Mouse (Mus musculus): ENCODE measurements around the gene Wnk4. TPM values are rescaled to one million over a fixed set of nuclear protein-coding genes. Genes with fewer than 3 reads are reported as not detected.

Gene Wnk4
- polyA plus RNA-seq, 1 experiment from 2014 or later = 23.5 TPM

DNA sequence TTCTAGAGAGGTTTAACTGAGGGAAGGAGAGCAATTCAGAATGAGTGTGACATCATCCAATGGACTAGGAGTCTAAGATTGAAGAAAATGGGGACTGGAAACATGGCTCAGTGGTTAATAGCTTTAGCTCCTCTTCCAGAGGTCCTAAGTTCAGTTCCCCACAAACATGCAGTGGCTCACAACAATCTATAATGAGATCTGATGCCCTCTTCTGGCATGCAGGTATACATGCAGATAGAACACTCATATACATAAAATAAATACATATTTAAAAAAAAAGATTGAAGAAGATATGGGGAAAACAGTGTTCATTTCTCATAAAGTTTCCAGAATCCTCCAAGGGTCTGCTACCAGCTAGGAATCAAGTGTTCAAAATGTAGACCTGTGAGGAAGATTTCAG is 24.9 kb upstream of the Wnk4 start:
- Histone ChIP-seq H3K9ac (ENCODE audit: low read length) (no peak overlapping the region), H3K27ac (ENCODE audit: low read length) (no peak overlapping the region), H3K36me3 (ENCODE audit: control insufficient read depth, insufficient read depth, low read length) (no peaks in the 10 kb centered on the region), H3K4me2 (ENCODE audit: low read depth, low read length) (no peak overlapping the region), H3K4me1 (ENCODE audit: control insufficient read depth, insufficient read depth, low read length) (peaks cover 30% of the 10 kb centered on the region), H3K27me3 (ENCODE audit: control insufficient read depth, insufficient read depth, low read length) (no peaks in the 10 kb centered on the region), H3K4me3 (replicated peaks; ENCODE audit: low read length) (no peak overlapping the region), H3K9me3 (replicated peaks; ENCODE audit: control insufficient read depth, low read length) (no peaks in the 10 kb centered on the region)
- no peak for ATAC-seq (ENCODE audit: insufficient read depth, low FRiP score)

DNA sequence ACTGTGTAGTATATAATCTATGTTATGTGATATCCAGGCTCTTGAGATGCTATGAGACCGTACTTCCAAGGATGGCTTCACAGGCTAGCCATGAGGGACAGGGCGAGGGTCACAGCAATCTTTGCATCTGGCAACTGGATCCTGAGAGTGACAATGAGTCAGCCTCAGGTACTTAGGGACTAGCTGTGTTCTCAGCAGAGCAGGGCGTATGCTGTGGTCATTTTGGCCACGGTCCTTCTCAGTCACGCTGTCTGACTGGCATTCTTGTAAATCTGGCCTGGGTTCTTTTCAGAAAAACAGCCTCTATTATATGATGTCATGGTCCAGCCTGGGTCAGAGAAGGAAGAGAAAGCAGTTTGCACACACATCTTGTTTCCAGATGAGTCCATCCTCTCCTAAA is 23.6 kb upstream of the Wnk4 start:
- H3K4me2 ChIP-seq (ENCODE audit: low read depth, low read length) = no peak overlapping the region
- no peak overlapping the region for H3K4me3 ChIP-seq (replicated peaks; ENCODE audit: low read length)
- H3K27me3 ChIP-seq (ENCODE audit: control insufficient read depth, insufficient read depth, low read length) = no peaks in the 10 kb centered on the region
- ATAC-seq (ENCODE audit: insufficient read depth, low FRiP score) = no peak
- H3K4me1 ChIP-seq (ENCODE audit: control insufficient read depth, insufficient read depth, low read length) = peaks cover 17% of the 10 kb centered on the region
- no peaks in the 10 kb centered on the region for H3K36me3 ChIP-seq (ENCODE audit: control insufficient read depth, insufficient read depth, low read length)
- WGBS = 90% methylated on average over 5 of the region's 5 CpGs
- H3K9me3 ChIP-seq (replicated peaks; ENCODE audit: control insufficient read depth, low read length) = no peaks in the 10 kb centered on the region
- no peak overlapping the region for H3K27ac ChIP-seq (ENCODE audit: low read length)
- H3K9ac ChIP-seq (ENCODE audit: low read length) = no peak overlapping the region

DNA sequence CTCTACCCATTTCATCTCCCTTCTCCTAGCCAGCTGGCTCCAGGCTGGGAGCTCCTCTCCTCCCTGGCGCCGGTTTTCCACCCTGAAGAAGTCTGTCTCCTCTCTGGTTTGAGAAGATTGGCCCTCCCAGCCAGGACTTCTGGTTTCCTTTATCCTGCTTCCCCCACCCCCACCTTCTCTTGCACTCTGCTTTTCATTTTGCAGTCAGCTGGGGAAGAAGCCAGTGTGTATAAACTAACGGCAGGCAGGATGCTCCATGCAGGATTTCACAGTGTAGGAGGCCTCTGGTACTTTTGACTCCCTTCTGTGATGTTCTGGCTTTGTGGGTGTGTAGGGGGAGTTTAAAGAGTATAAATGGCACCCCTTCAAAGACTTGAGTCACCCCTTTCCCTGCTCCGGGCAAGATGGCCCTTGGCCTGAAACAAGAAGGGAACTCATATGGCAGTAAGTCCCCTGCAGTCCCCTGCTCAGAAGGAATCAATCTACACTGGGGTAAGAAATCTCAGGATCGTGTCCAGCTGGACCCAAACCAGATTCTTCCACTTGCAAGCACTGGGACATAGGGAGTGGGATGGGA is 22.2 kb upstream of the Wnk4 start:
- no peak overlapping the region for H3K4me2 ChIP-seq (ENCODE audit: low read depth, low read length)

DNA sequence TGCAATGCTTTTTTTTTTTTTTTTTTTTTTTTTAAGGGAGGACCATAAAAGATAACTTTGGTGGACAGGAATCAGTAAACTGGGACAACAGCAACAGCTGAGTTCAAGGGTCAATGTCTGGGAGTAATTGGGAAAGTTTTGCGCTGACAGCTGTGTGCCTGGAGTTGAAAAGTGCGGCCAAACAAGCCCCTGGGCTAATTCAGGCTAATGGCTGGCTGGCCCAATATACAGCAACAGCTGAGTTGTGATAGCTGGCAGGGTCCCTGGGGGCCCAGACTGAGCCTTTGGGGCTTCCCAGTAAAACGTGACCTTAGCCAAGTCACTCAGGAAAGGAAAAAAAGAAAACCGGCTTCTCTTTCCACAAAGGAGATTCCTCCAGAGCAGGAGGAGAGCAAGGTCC is 15.3 kb upstream of the Wnk4 start:
- peaks cover 15% of the 10 kb centered on the region; the same call in 1 of the 2 replicates for H3K4me1 ChIP-seq (ENCODE audit: control insufficient read depth, insufficient read depth, low read length)
- 0 out of 2 replicates have a peak overlapping the region, but pooled peaks have one; percentile 74 for H3K4me3 ChIP-seq (replicated peaks; ENCODE audit: low read length)
- 42% methylated on average over 4 of the region's 4 CpGs for WGBS
- peak overlapping the region; percentile 91 for H3K4me2 ChIP-seq (ENCODE audit: low read depth, low read length)
- peak overlapping the region; percentile 90 for H3K27ac ChIP-seq (ENCODE audit: low read length)
- H3K36me3 ChIP-seq (ENCODE audit: control insufficient read depth, insufficient read depth, low read length) = no peaks in the 10 kb centered on the region
- ATAC-seq (ENCODE audit: insufficient read depth, low FRiP score) = no peak
- H3K9me3 ChIP-seq (replicated peaks; ENCODE audit: control insufficient read depth, low read length) = no peaks in the 10 kb centered on the region
- peak overlapping the region; percentile 90 for H3K9ac ChIP-seq (ENCODE audit: low read length)
- H3K27me3 ChIP-seq (ENCODE audit: control insufficient read depth, insufficient read depth, low read length) = no peaks in the 10 kb centered on the region

More for the DNA sequence above, 22.2 kb upstream of the Wnk4 start:
- Histone ChIP-seq H3K27ac (ENCODE audit: low read length) (peak overlapping the region; percentile 82), H3K9ac (ENCODE audit: low read length) (peak overlapping the region; percentile 49), H3K36me3 (ENCODE audit: control insufficient read depth, insufficient read depth, low read length) (no peaks in the 10 kb centered on the region), H3K4me3 (replicated peaks; ENCODE audit: low read length) (no peak overlapping the region), H3K9me3 (replicated peaks; ENCODE audit: control insufficient read depth, low read length) (no peaks in the 10 kb centered on the region), H3K27me3 (ENCODE audit: control insufficient read depth, insufficient read depth, low read length) (no peaks in the 10 kb centered on the region), H3K4me1 (ENCODE audit: control insufficient read depth, insufficient read depth, low read length) (peaks cover 8% of the 10 kb centered on the region)
- ATAC-seq (ENCODE audit: insufficient read depth, low FRiP score) = peak; percentile 77
- WGBS = 33% methylated on average over 5 of the region's 5 CpGs

DNA sequence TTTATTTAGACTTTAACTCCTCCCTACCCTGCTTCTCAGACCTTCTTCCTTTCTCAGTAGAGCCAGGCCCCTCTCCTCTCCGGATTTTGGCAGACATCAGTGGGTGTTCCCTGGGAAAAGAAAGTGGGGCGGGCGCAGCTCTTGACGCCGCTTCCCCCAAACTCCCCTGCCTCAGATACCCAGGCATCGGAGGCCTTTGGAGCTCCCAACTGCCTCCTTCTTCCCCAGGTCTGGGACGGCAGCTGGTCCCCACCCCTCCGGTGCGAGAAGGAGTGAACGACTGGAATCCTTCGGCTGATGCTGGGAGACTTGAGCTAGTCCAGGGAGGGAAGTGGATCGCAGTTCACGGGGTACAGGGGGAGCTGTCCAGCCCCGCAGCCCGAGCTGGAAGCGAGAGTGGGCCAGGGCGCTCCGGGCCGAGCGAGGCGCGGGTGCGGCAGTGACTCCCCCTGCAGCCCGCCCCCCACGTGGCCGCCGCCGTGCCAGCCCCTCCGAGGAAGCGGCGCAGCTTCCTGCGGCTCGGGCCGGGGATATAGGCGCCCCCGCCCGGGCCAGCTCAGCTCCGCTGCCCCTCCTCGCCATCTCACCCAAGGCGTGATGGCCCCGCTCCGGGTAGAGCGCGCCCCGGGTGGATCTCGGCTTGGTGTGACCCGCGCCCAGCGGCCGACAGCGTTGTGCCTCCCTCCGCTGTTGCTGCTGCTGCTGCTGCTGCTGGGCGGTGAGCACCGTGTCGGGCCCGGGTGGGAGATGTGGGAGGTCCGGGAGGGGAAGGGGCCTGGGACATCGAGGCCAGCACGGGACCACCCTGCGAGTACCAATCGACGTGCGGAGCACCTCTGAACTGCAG is 14.3 kb upstream of the Wnk4 start, which contains the start of gene Ramp2:
Ramp2 (plus strand) TSS at position 174 of the 847 bp plus-strand sequence.
- Histone ChIP-seq H3K4me3 (replicated peaks; ENCODE audit: low read length) (peak within 1 kb of the TSS; percentile 74), H3K9me3 (replicated peaks; ENCODE audit: control insufficient read depth, low read length) (no peaks in the 10 kb centered on the region), H3K4me1 (ENCODE audit: control insufficient read depth, insufficient read depth, low read length) (peaks cover 15% of the 10 kb centered on the region; the same call in 1 of the 2 replicates), H3K36me3 (ENCODE audit: control insufficient read depth, insufficient read depth, low read length) (no peaks in the 10 kb centered on the region), H3K27ac (ENCODE audit: low read length) (peak within 1 kb of the TSS; percentile 90), H3K4me2 (ENCODE audit: low read depth, low read length) (peak within 1 kb of the TSS; percentile 91), H3K9ac (ENCODE audit: low read length) (peak within 1 kb of the TSS; percentile 90), H3K27me3 (ENCODE audit: control insufficient read depth, insufficient read depth, low read length) (no peaks in the 10 kb centered on the region)
- 1% methylated on average over 63 of the region's 63 CpGs for WGBS
- ATAC-seq (ENCODE audit: insufficient read depth, low FRiP score) = peak; percentile 76

DNA sequence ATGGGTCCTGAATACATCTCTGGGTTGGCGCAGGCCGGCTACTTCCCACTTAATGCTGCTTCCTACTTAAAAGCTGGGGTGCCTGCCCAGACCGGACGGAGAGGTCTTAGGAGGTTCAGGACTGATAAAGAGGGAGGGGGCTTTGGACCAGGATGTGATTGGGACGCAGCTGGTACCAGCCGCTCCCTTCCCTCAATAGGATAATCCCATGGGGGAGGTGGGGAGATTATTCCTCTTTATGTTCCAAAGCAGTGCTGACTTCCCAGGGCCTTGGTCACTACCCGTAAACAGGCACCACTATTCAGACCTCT is 13.7 kb upstream of the Wnk4 start:
- no peak for ATAC-seq (ENCODE audit: insufficient read depth, low FRiP score)
- Histone ChIP-seq H3K36me3 (ENCODE audit: control insufficient read depth, insufficient read depth, low read length) (no peaks in the 10 kb centered on the region), H3K9ac (ENCODE audit: low read length) (peak overlapping the region; percentile 90), H3K4me3 (replicated peaks; ENCODE audit: low read length) (peak overlapping the region; percentile 74), H3K27ac (ENCODE audit: low read length) (peak overlapping the region; percentile 90), H3K4me2 (ENCODE audit: low read depth, low read length) (peak overlapping the region; percentile 91), H3K4me1 (ENCODE audit: control insufficient read depth, insufficient read depth, low read length) (peaks cover 15% of the 10 kb centered on the region; the same call in 1 of the 2 replicates), H3K27me3 (ENCODE audit: control insufficient read depth, insufficient read depth, low read length) (no peaks in the 10 kb centered on the region), H3K9me3 (replicated peaks; ENCODE audit: control insufficient read depth, low read length) (no peaks in the 10 kb centered on the region)
- WGBS = 9% methylated on average over 7 of the region's 7 CpGs

DNA sequence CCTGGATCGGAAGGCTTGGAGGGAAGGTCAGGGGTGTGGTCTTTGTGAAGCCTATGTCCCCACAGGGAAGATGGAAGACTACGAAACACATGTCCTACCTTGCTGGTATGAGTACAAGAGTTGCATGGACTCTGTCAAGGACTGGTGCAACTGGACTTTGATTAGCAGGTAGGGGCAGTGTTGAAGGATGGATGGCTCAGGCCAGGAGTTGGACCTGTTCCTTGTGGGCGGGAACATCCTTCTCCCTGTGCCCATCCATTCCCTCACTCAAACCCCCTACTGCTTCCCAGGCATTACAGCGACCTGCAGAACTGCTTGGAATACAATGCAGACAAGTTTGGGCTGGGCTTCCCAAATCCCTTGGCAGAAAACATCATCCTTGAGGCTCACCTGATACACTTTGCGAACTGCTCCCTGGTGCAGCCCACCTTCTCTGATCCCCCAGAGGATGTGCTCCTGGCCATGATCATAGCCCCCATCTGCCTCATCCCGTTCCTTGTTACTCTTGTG is 12.8 kb upstream of the Wnk4 start:
- H3K9me3 ChIP-seq (replicated peaks; ENCODE audit: control insufficient read depth, low read length) = no peaks in the 10 kb centered on the region
- WGBS = 80% methylated on average over 6 of the region's 6 CpGs
- H3K4me1 ChIP-seq (ENCODE audit: control insufficient read depth, insufficient read depth, low read length) = peaks cover 19% of the 10 kb centered on the region
- H3K27ac ChIP-seq (ENCODE audit: low read length) = peak overlapping the region; percentile 90; the same call in 1 of the 2 replicates
- peak overlapping the region; percentile 74 for H3K4me3 ChIP-seq (replicated peaks; ENCODE audit: low read length)
- H3K9ac ChIP-seq (ENCODE audit: low read length) = peak overlapping the region; percentile 90
- H3K36me3 ChIP-seq (ENCODE audit: control insufficient read depth, insufficient read depth, low read length) = no peaks in the 10 kb centered on the region
- peak overlapping the region; percentile 91 for H3K4me2 ChIP-seq (ENCODE audit: low read depth, low read length)
- H3K27me3 ChIP-seq (ENCODE audit: control insufficient read depth, insufficient read depth, low read length) = no peaks in the 10 kb centered on the region
- ATAC-seq (ENCODE audit: insufficient read depth, low FRiP score) = no peak

DNA sequence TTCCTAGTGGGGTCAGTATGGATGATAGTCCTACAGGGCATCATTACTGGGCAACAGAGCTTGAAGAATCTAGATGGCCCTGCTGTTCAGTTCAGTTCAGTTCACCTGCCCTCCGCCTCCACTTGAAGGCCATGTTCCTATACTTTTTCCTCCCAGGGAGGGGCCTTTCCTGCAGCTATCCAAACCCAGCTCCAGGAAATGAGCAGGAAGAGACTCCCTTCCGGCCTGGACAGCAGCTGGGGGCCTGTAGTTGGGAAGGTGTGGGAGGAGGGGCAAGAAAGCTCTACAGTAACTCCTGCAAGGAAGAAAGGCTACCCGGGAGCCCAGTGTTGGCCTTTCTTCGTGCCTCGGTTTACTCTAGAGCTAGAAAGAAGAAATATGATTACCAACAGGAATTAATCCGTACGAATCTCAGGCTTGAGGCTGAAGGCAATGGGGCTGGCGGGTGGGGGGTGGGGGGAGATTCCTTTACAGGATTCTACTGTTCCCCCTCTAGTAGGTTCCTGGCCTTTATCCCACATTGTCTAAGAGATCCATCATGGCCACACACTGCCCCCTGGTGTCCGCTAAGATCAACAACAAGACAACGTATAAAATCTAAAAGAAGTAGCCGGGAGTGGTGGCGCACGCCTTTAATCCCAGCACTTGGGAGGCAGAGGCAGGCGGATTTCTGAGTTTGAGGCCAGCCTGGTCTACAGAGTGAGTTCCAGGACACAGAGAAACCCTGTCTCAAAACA is 11.9 kb upstream of the Wnk4 start:
- H3K27me3 ChIP-seq (ENCODE audit: control insufficient read depth, insufficient read depth, low read length) = no peaks in the 10 kb centered on the region
- peak; percentile 27; the same call in 1 of the 2 replicates for ATAC-seq (ENCODE audit: insufficient read depth, low FRiP score)
- WGBS = 34% methylated on average over 14 of the region's 14 CpGs
- H3K9ac ChIP-seq (ENCODE audit: low read length) = 0 out of 2 replicates have a peak overlapping the region, but pooled peaks have one; percentile 14
- peak overlapping the region; percentile 9 for H3K27ac ChIP-seq (ENCODE audit: low read length)
- no peaks in the 10 kb centered on the region for H3K9me3 ChIP-seq (replicated peaks; ENCODE audit: control insufficient read depth, low read length)
- peaks cover 24% of the 10 kb centered on the region for H3K4me1 ChIP-seq (ENCODE audit: control insufficient read depth, insufficient read depth, low read length)
- 0 out of 2 replicates have a peak overlapping the region, but pooled peaks have one; percentile 74 for H3K4me3 ChIP-seq (replicated peaks; ENCODE audit: low read length)
- peak overlapping the region; percentile 91 for H3K4me2 ChIP-seq (ENCODE audit: low read depth, low read length)
- no peaks in the 10 kb centered on the region for H3K36me3 ChIP-seq (ENCODE audit: control insufficient read depth, insufficient read depth, low read length)
